Mouse (Mus musculus): Measurements from ENCODE around the gene Kif3b.
"Not testable (repeated sequence)": the region's sequence is repeated elsewhere in the genome, so short reads cannot be mapped to it uniquely, and the experiment has no call there.

Gene Kif3b

GRCm38 (mm10) chr2:153345454-153346220 is 54.4 kb downstream of the Kif3b start, which contains the start of gene Asxl1:
Gene Asxl1 (plus strand): TSS chr2:153345829.
- DNase-seq (ENCODE audit: low spot score in 2 of 2) = peak; percentile 97 to 98

- peak; percentile 63 to 65 for DNase-seq (ENCODE audit: low spot score in 2 of 2)
These were observed 55.3 kb downstream of the Kif3b start for GRCm38 (mm10) chr2:153346221-153347182.

- no peak for DNase-seq (ENCODE audit: low spot score in 2 of 2)
These were observed 56.1 kb downstream of the Kif3b start for GRCm38 (mm10) chr2:153347183-153347781.

- DNase-seq (ENCODE audit: low spot score in 2 of 2) = no peak
These were observed 57.1 kb downstream of the Kif3b start for GRCm38 (mm10) chr2:153348100-153348831.

GRCm38 (mm10) chr2:153350552-153351181 is 59.5 kb downstream of the Kif3b start:
- no peak for DNase-seq (ENCODE audit: low spot score in 2 of 2)

GRCm38 (mm10) chr2:153354648-153355047 is 63.4 kb downstream of the Kif3b start:
- no peak for DNase-seq (ENCODE audit: low spot score in 2 of 2)

- no peak for DNase-seq (ENCODE audit: low spot score in 2 of 2)
These were observed 65.6 kb downstream of the Kif3b start for GRCm38 (mm10) chr2:153356784-153357183.

- DNase-seq (ENCODE audit: low spot score in 2 of 2) = no peak
These were observed 70.0 kb downstream of the Kif3b start for GRCm38 (mm10) chr2:153361101-153361710.

- not testable (repeated sequence) for DNase-seq (ENCODE audit: low spot score in 2 of 2)
These were observed 73.3 kb downstream of the Kif3b start for GRCm38 (mm10) chr2:153364531-153364930.

- DNase-seq (ENCODE audit: low spot score in 2 of 2) = no peak
These were observed 79.7 kb downstream of the Kif3b start for GRCm38 (mm10) chr2:153370871-153371270.

GRCm38 (mm10) chr2:153375380-153375779 is 84.2 kb downstream of the Kif3b start:
- DNase-seq (ENCODE audit: low spot score in 2 of 2) = no peak

- no peak for DNase-seq (ENCODE audit: low spot score in 2 of 2)
These were observed 89.3 kb downstream of the Kif3b start for GRCm38 (mm10) chr2:153380479-153380878.
